Mouse (Mus musculus) kidney, adult 2 months (tissue): ENCODE results near the gene Arhgap10. TPM values are rescaled to one million over a fixed set of nuclear protein-coding genes. Genes with fewer than 3 reads are reported as not detected.

Experiments used
- DNase-seq: peaks from one replicate; pipeline ENCODE4 v3.0.0; 2021
- H3K27ac ChIP-seq: fragments of 200-500 bp; 2 replicates; pipeline ENCODE4 v1.5.1; 2012; ENCODE audit warnings: low read depth, low read length, control low read depth, inconsistent platforms; ENCODE audit not compliant: insufficient read depth
- H3K27me3 ChIP-seq: fragments of 200-500 bp; replicated peaks from 2 replicates; pipeline ENCODE4 v1.6.1; 2012; ENCODE audit warnings: mild to moderate bottlenecking, moderate library complexity, low read length, inconsistent platforms; ENCODE audit not compliant: control insufficient read depth, insufficient read depth
- H3K36me3 ChIP-seq: fragments of 200-500 bp; 2 replicates; pipeline ENCODE4 v1.6.1; 2012; ENCODE audit warnings: mild to moderate bottlenecking, moderate library complexity, low read length, inconsistent platforms; ENCODE audit not compliant: control insufficient read depth, insufficient read depth
- H3K4me1 ChIP-seq: fragments of 200-500 bp; 2 replicates; pipeline ENCODE4 v1.6.1; 2011; ENCODE audit warnings: low read length; ENCODE audit not compliant: control insufficient read depth, insufficient read depth
- H3K4me3 ChIP-seq: fragments of 200-500 bp; 2 replicates; pipeline ENCODE4 v1.5.1; 2011; ENCODE audit warnings: mild to moderate bottlenecking, low read depth, low read length, control low read depth; ENCODE audit not compliant: insufficient read depth
- CTCF ChIP-seq: fragments of 200-500 bp; conservative IDR thresholded peaks from 2 replicates; pipeline ENCODE4 v1.5.1; 2011; ENCODE audit warnings: low read depth, mild to moderate bottlenecking, control low read depth, low read length, moderate library complexity, mixed read lengths; ENCODE audit not compliant: insufficient read depth, insufficient read length
- POLR2A ChIP-seq: fragments of 200-500 bp; IDR thresholded peaks from one replicate; pipeline ENCODE4 v1.6.1; 2011; ENCODE audit warnings: low read depth, low read length, control low read depth
- WGBS: fragments of 180-500 bp; shearing (Covaris S2); methylation state at CpG from one replicate; pipeline ENCODE4 v1.1.7; 2018; 5-methylcytosine and 5-hydroxymethylcytosine counted together
- polyA plus RNA-seq: library from polyadenylated mRNA; depleted of rRNA; stranded (reverse); fragments of >200 nt; gene quantifications from 2 replicates; pipeline ENCODE4 v1.2.3, GENCODE M21; 2012

Arhgap10 gene
- polyA plus RNA-seq, 1 experiment, result 28.0 TPM

DNA sequence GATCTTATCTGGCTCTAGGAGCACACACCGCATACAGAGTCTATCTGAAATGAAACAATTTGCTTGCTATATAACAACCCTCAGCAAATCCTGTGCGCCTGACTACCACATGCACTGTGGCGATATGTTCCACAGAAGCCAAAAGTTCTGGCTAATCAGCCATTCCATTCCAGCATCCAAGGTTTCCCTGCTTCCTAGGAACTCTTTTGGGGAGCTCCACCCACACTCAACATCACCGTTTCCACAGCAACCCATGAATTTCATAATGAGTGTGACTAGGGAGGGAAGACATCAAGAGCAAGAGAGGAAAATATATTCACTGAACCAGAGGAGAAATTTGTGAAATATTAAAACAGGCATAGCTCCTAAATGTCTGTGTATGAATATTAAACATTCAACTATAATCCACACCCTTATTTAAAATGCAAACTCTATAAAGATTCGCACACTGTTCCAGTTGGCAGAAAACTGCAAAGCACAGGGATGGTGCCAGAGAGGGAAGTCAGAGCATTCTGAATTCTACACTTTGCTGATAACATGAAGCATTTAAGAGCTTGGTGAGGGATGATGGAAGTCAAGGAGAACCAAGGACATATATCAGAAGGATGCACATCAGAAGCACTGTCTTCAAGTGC is 261.2 kb downstream of the Arhgap10 start:
- no peak for TF ChIP-seq POLR2A
- no peak for TF ChIP-seq CTCF
- H3K4me3 ChIP-seq, result no peak overlapping the region
- no peak overlapping the region for H3K27ac ChIP-seq
- H3K27me3 ChIP-seq, result no peaks in the 10 kb centered on the region
- no peak for DNase-seq
- 0 out of 2 replicates have a peak, but pooled peaks cover 3% of the 10 kb centered on the region for H3K4me1 ChIP-seq
- H3K36me3 ChIP-seq, result no peaks in the 10 kb centered on the region; the same call in 1 of the 2 replicates
- 95% methylated on average over 5 of the region's 5 CpGs for WGBS

DNA sequence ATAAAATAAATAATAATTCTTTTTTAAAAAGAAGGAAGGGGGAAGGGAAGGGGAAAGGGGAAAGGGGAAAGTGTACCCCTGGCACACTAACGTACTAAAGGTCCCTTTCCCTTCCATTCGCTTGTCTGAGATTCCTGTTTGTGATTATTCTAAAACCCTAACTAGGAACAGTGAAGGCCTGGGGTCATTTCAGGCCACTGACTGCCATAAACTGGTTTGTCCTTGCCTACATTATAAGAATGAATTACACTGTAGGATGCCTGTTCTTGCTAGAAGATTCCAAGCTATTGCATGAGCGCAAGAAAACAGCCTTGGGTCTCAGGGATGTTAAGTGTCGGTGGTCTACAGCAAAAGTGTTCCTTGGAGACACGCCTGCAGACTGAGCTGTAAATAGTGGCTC is 263.3 kb downstream of the Arhgap10 start:
- Histone ChIP-seq H3K4me3 (no peak overlapping the region), H3K27ac (no peak overlapping the region), H3K36me3 (no peaks in the 10 kb centered on the region; the same call in 1 of the 2 replicates), H3K27me3 (no peaks in the 10 kb centered on the region), H3K4me1 (0 out of 2 replicates have a peak, but pooled peaks cover 3% of the 10 kb centered on the region)
- no peak for TF ChIP-seq CTCF
- TF ChIP-seq POLR2A, result no peak
- 41% methylated on average over 5 of the region's 5 CpGs for WGBS
- DNase-seq, result peak; percentile 44

DNA sequence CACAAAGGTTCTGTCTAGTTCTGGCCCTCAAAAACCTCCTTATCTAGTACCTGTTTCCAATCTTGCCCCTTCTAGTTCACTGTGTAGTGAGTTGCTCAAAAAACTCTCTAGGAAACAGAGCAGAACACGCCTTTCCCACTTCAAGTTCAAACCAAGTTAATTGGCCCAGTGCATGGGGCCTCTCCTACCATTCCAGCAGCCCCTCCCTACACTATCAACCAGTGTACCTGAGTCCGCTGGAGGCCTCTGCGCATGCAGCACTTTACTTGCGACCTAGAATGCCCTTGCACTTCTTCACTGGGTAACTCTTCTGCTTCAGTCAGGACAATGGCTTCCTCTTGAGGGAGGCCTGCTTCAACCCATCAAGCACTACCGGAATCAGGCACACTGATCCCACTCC is 266.6 kb downstream of the Arhgap10 start:
- Histone ChIP-seq H3K4me1 (0 out of 2 replicates have a peak, but pooled peaks cover 3% of the 10 kb centered on the region), H3K4me3 (no peak overlapping the region), H3K36me3 (no peaks in the 10 kb centered on the region; the same call in 1 of the 2 replicates), H3K27ac (no peak overlapping the region), H3K27me3 (no peaks in the 10 kb centered on the region)
- no peak for TF ChIP-seq POLR2A
- no peak for TF ChIP-seq CTCF
- no peak for DNase-seq
- 84% methylated on average over 5 of the region's 5 CpGs for WGBS

DNA sequence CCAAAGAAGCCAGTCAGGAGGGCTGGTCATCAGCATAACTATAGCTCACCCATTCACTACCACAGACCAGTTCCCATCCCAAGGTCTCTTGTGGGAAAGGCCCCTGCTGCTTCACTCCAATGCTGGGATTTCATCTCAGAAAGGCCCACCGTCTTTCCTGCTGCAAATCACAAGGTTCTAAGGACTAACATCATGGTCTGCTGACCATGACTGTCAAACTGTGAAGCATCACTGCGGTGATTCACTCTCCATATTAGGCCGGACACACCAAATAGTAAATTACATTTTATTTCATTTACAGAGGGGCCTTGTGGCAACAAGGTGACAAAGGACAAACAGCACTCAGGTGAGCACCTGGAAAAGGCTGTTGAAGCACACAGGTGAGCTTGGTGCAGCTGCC is 267.7 kb downstream of the Arhgap10 start:
- DNase-seq, result no peak
- H3K4me1 ChIP-seq, result 0 out of 2 replicates have a peak, but pooled peaks cover 3% of the 10 kb centered on the region
- H3K4me3 ChIP-seq, result no peak overlapping the region
- H3K36me3 ChIP-seq, result no peaks in the 10 kb centered on the region; the same call in 1 of the 2 replicates
- H3K27ac ChIP-seq, result no peak overlapping the region
- WGBS, result 77% methylated on average over 3 of the region's 3 CpGs
- H3K27me3 ChIP-seq, result no peaks in the 10 kb centered on the region
- TF ChIP-seq CTCF (no peak), POLR2A (no peak)

DNA sequence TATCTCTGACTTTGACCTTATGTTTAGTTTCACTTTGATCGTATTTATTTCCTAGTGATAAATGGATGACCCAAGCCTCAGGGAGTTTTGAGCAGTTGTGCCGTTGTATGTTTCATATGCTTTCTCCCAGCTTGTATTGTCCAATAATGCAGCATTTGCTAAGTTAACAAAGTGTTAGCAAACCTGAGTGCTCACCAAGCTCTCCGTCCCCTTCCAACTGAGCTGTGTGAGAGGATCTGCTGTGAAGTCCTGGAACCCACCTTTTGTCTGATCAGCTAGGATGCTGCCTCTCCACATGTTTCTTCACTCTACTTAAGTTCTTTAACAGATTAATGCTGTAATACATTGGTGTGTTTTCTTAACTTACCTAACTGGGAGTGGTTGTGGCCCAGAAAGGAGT is 276.4 kb downstream of the Arhgap10 start:
- DNase-seq, result no peak
- Histone ChIP-seq H3K27ac (no peak overlapping the region), H3K36me3 (no peaks in the 10 kb centered on the region; the same call in 1 of the 2 replicates), H3K27me3 (no peaks in the 10 kb centered on the region), H3K4me1 (peaks cover 5% of the 10 kb centered on the region), H3K4me3 (no peak overlapping the region)
- WGBS, result 83% methylated on average over 3 of the region's 3 CpGs
- TF ChIP-seq CTCF (no peak), POLR2A (no peak)

DNA sequence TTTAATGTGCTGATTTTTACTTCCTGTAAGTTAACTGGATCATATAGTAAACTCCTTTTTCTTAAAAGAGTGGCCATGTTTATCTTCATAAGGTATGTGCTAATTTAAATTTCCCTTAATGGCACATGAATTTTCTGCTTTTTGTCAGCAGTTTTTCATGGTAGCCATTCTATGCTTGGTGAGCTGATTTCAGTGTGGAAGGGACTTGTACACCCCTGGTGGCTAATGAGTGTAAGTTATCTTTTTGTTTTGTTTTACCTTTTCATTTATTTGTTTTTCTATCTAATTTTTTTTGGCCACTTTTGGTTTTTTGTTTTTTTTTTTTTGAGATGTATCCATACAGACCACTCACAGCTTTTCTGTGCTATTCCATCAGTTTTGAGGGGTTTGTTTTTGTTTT is 278.3 kb downstream of the Arhgap10 start:
- DNase-seq, result no peak
- H3K4me1 ChIP-seq, result peaks cover 5% of the 10 kb centered on the region
- H3K36me3 ChIP-seq, result no peaks in the 10 kb centered on the region
- H3K27me3 ChIP-seq, result no peaks in the 10 kb centered on the region
- TF ChIP-seq CTCF, result no peak
- TF ChIP-seq POLR2A, result no peak
- no peak overlapping the region for H3K27ac ChIP-seq
- no peak overlapping the region for H3K4me3 ChIP-seq

DNA sequence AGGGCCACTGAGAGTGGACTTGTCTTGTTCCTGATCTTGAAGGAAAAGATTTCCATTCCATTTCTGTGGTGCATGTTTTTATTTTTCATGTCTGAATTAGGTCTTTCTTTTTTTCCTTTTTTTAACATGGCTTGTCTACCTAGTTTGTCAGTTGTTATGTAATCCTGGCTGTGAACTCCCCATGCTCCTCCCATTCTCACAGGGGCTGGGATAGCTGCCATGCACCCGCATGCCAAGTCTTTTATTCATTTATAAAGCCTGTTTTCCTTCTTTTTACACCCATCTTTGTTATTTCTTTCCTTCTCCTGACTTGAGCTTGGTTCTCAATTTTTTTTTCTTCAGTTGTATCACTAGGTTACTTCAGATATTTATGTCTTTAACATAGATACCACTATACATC is 281.1 kb downstream of the Arhgap10 start:
- no peaks in the 10 kb centered on the region for H3K36me3 ChIP-seq
- H3K4me3 ChIP-seq, result no peak overlapping the region
- 16% methylated on average over 1 of the region's 1 CpGs for WGBS
- no peaks in the 10 kb centered on the region for H3K27me3 ChIP-seq
- no peak overlapping the region for H3K27ac ChIP-seq
- peak; percentile 81 for DNase-seq
- no peak for TF ChIP-seq POLR2A
- no peak for TF ChIP-seq CTCF
- peaks cover 5% of the 10 kb centered on the region for H3K4me1 ChIP-seq
